Mouse (Mus musculus) lung, embryonic 16.5 days (tissue): ENCODE data around the gene Phf12. TPM values are rescaled to one million over a fixed set of nuclear protein-coding genes. Genes with fewer than 3 reads are reported as not detected.
"Not testable (repeated sequence)": the region's sequence is repeated elsewhere in the genome, so short reads cannot be mapped to it uniquely, and the experiment has no call there.

ENCODE experiments used
- ATAC-seq: fragments of 200-750 bp; cut with Nextera tagmentation; 2 replicates; pipeline ENCODE4 v1.8.0; 2017; ENCODE audit warnings: low read depth, mild to moderate bottlenecking, moderate library complexity
- H3K27ac ChIP-seq: fragments of 300-500 bp; sonication (generic); 2 replicates; pipeline ENCODE4 v1.5.1; 2014; ENCODE audit warnings: mild to moderate bottlenecking, control low read depth, low read length
- H3K27me3 ChIP-seq: fragments of 300-500 bp; sonication (generic); 2 replicates; pipeline ENCODE4 v1.6.1; 2014; ENCODE audit warnings: low read depth, low read length, mixed read lengths; ENCODE audit not compliant: control insufficient read depth, insufficient read depth
- H3K36me3 ChIP-seq: fragments of 300-500 bp; sonication (generic); 2 replicates; pipeline ENCODE4 v1.6.1; 2014; ENCODE audit warnings: low read length; ENCODE audit not compliant: control insufficient read depth, insufficient read depth
- H3K4me1 ChIP-seq: fragments of 300-500 bp; sonication (generic); replicated peaks from 2 replicates; pipeline ENCODE4 v1.6.1; 2014; ENCODE audit warnings: low read length, mixed read lengths; ENCODE audit not compliant: control insufficient read depth, insufficient read depth
- H3K4me2 ChIP-seq: fragments of 300-500 bp; sonication (generic); 2 replicates; pipeline ENCODE4 v1.6.1; 2014; ENCODE audit warnings: low read depth, low read length, control low read depth
- H3K4me3 ChIP-seq: fragments of 300-500 bp; sonication (generic); 2 replicates; pipeline ENCODE4 v1.5.1; 2014; ENCODE audit warnings: mild to moderate bottlenecking, low read length, control low read depth
- H3K9ac ChIP-seq: fragments of 300-500 bp; sonication (generic); 2 replicates; pipeline ENCODE4 v1.6.1; 2014; ENCODE audit warnings: low read length, control low read depth
- H3K9me3 ChIP-seq: fragments of 300-500 bp; sonication (generic); 2 replicates; pipeline ENCODE4 v1.6.1; 2016; ENCODE audit warnings: low read length; ENCODE audit not compliant: control insufficient read depth
- WGBS: fragments of 180-500 bp; shearing (Covaris S2); extraction: QIAGEN DNeasy Blood & Tissue Kit; methylation state at CpG from one replicate; pipeline ENCODE4 v1.1.7; 2014; 5-methylcytosine and 5-hydroxymethylcytosine counted together
- polyA plus RNA-seq: library from polyadenylated mRNA; unstranded; fragments of >200 nt; fragmentation: Nextera tagmentation; extraction: Ambion mirVana; gene quantifications from 2 replicates; pipeline ENCODE4 v1.2.1, GENCODE M21; 2015

The Phf12 gene
- polyA plus RNA-seq, 1 experiment from 2014 or later, result 13.8 TPM

- H3K9ac ChIP-seq, result no peak overlapping the region
- no peak overlapping the region for H3K27ac ChIP-seq
- peaks cover 36% of the 10 kb centered on the region for H3K4me1 ChIP-seq
- no peaks in the 10 kb centered on the region for H3K9me3 ChIP-seq
- H3K27me3 ChIP-seq, result no peaks in the 10 kb centered on the region
- no peak overlapping the region for H3K4me3 ChIP-seq
- no peak overlapping the region for H3K4me2 ChIP-seq
- 91% methylated on average over 23 of the region's 23 CpGs for WGBS
- no peak for ATAC-seq
- peaks cover 6% of the 10 kb centered on the region; the same call in 1 of the 2 replicates for H3K36me3 ChIP-seq
These were observed 51.5 kb downstream of the Phf12 start for GRCm38 (mm10) chr11:78033931-78034617.

GRCm38 (mm10) chr11:78036791-78037190 is 54.2 kb downstream of the Phf12 start:
- ATAC-seq, result no peak
- Histone ChIP-seq H3K4me2 (no peak overlapping the region), H3K4me1 (peaks cover 26% of the 10 kb centered on the region), H3K9ac (no peak overlapping the region), H3K27me3 (no peaks in the 10 kb centered on the region), H3K27ac (no peak overlapping the region), H3K4me3 (no peak overlapping the region), H3K36me3 (peaks cover 2% of the 10 kb centered on the region; the same call in 1 of the 2 replicates), H3K9me3 (no peaks in the 10 kb centered on the region)
- 79% methylated on average over 10 of the region's 10 CpGs for WGBS

- peaks cover 4% of the 10 kb centered on the region; the same call in 1 of the 2 replicates for H3K36me3 ChIP-seq
- H3K27me3 ChIP-seq, result no peaks in the 10 kb centered on the region
- peak within 1 kb of the TSS; percentile 93 for H3K9ac ChIP-seq
- H3K27ac ChIP-seq, result peak within 1 kb of the TSS; percentile 87
- H3K4me1 ChIP-seq, result peaks cover 20% of the 10 kb centered on the region
- 2% methylated on average over 53 of the region's 55 CpGs for WGBS
- peak within 1 kb of the TSS; percentile 94 for H3K4me3 ChIP-seq
- H3K9me3 ChIP-seq, result 0 out of 2 replicates have a peak, but pooled peaks cover 2% of the 10 kb centered on the region
- peak; percentile 94 for ATAC-seq
- H3K4me2 ChIP-seq, result peak within 1 kb of the TSS; percentile 91
These were observed 55.5 kb downstream of the Phf12 start, which contains the start of gene Flot2 for GRCm38 (mm10) chr11:78037831-78038752. TSS of gene Flot2 (plus strand) at chr11:78037931.

GRCm38 (mm10) chr11:78040878-78041277 is 58.3 kb downstream of the Phf12 start:
- no peak overlapping the region for H3K27ac ChIP-seq
- 0 out of 2 replicates have a peak, but pooled peaks cover 2% of the 10 kb centered on the region for H3K9me3 ChIP-seq
- H3K9ac ChIP-seq, result no peak overlapping the region
- H3K4me1 ChIP-seq, result peaks cover 21% of the 10 kb centered on the region
- ATAC-seq, result no peak
- peaks cover 4% of the 10 kb centered on the region; the same call in 1 of the 2 replicates for H3K36me3 ChIP-seq
- H3K4me3 ChIP-seq, result no peak overlapping the region
- H3K27me3 ChIP-seq, result no peaks in the 10 kb centered on the region
- 46% methylated on average over 2 of the region's 2 CpGs for WGBS
- H3K4me2 ChIP-seq, result no peak overlapping the region

- H3K27ac ChIP-seq, H3K36me3 ChIP-seq, H3K9me3 ChIP-seq, H3K9ac ChIP-seq, H3K4me3 ChIP-seq, ATAC-seq, H3K27me3 ChIP-seq, H3K4me2 ChIP-seq: not testable (repeated sequence)
- WGBS, result 93% methylated on average over 4 of the region's 4 CpGs
- peaks cover 14% of the 10 kb centered on the region for H3K4me1 ChIP-seq
These were observed 59.8 kb downstream of the Phf12 start for GRCm38 (mm10) chr11:78042290-78042870.

GRCm38 (mm10) chr11:78044758-78045251 is 62.3 kb downstream of the Phf12 start:
- Histone ChIP-seq H3K27me3 (no peaks in the 10 kb centered on the region), H3K9ac (no peak overlapping the region), H3K9me3 (0 out of 2 replicates have a peak, but pooled peaks cover 2% of the 10 kb centered on the region), H3K4me3 (no peak overlapping the region), H3K4me2 (no peak overlapping the region), H3K27ac (peak overlapping the region; percentile 49), H3K36me3 (peaks cover 2% of the 10 kb centered on the region; the same call in 1 of the 2 replicates), H3K4me1 (peaks cover 5% of the 10 kb centered on the region)
- ATAC-seq, result peak; percentile 76; the same call in 1 of the 2 replicates
- 50% methylated on average over 5 of the region's 5 CpGs for WGBS

- H3K27ac ChIP-seq, H3K4me2 ChIP-seq, H3K36me3 ChIP-seq, ATAC-seq, H3K9me3 ChIP-seq, H3K9ac ChIP-seq, H3K4me3 ChIP-seq, H3K27me3 ChIP-seq, H3K4me1 ChIP-seq: not testable (repeated sequence)
- WGBS, result 90% methylated on average over 4 of the region's 4 CpGs
These were observed 66.1 kb downstream of the Phf12 start for GRCm38 (mm10) chr11:78048637-78049036.

GRCm38 (mm10) chr11:78053078-78053477 is 70.5 kb downstream of the Phf12 start:
- Histone ChIP-seq H3K4me1 (no peaks in the 10 kb centered on the region), H3K4me3 (no peak overlapping the region), H3K9ac (no peak overlapping the region), H3K9me3 (no peaks in the 10 kb centered on the region), H3K4me2 (no peak overlapping the region), H3K36me3 (peaks cover 3% of the 10 kb centered on the region; the same call in 1 of the 2 replicates), H3K27ac (no peak overlapping the region), H3K27me3 (no peaks in the 10 kb centered on the region)
- 71% methylated on average over 8 of the region's 8 CpGs for WGBS
- ATAC-seq, result no peak
